Mouse (Mus musculus) layer of hippocampus, adult 6 months (tissue): ENCODE measurements around the gene Klhl5. TPM values are rescaled to one million over a fixed set of nuclear protein-coding genes. Genes with fewer than 3 reads are reported as not detected.

Experiments
- long read RNA-seq, 2 experiments: library from polyadenylated mRNA; unstranded; transcript quantifications; one replicate each; pipeline ENCODE4 v2.0.0; 2019 to 2020
- polyA plus RNA-seq: library from polyadenylated mRNA; unstranded; fragments of <200 nt; fragmentation: Nextera tagmentation; gene quantifications from 2 replicates; pipeline ENCODE4 v1.2.3, GENCODE M21; 2021

Gene Klhl5
- polyA plus RNA-seq, result 15.8 and 16.8 TPM in 2 replicates
- long read RNA-seq, experiment 1, transcript Klhl5-201 (11 exons, 3,610 nt), result major isoform, 15 of 44 reads
- long read RNA-seq, experiment 1, partial matches to known transcripts, result 17 of 44 reads
- long read RNA-seq, experiment 1, other reads (novel, unspliced or antisense), result 10 of 44 reads
- long read RNA-seq, experiment 2, transcript Klhl5-201 (11 exons, 3,610 nt), result major isoform, 142 of 199 reads
- long read RNA-seq, experiment 2, partial matches to known transcripts, result 36 of 199 reads
- long read RNA-seq, experiment 2, other reads (novel, unspliced or antisense), result 17 of 199 reads

GRCm38 (mm10) chr5:65106876-65107772 is at the start of gene Klhl5:
TSS of gene Klhl5 (plus strand) at chr5:65107539.

GRCm38 (mm10) chr5:65091921-65092320 is 15.4 kb upstream of the Klhl5 start, which contains the start of gene Tmem156:
TSS of gene Tmem156 (minus strand) at chr5:65092132.

GRCm38 (mm10) chr5:65199346-65200128 is 92.2 kb downstream of the Klhl5 start, which contains the start of gene Wdr19:
TSS of gene Wdr19 (plus strand) at chr5:65199696.

Other genes starting within 250 kb of the Klhl5 start
- gene Tlr1, start 174.0 kb upstream of the Klhl5 start, polyA plus RNA-seq, result 0.18 and 0.35 TPM in 2 replicates
- 0.21 and 0.26 TPM in 2 replicates for gene Tlr6, start 147.4 kb upstream of the Klhl5 start, polyA plus RNA-seq
- gene Fam114a1, start 137.5 kb upstream of the Klhl5 start, polyA plus RNA-seq, result 6.8 and 8.7 TPM in 2 replicates
- 0.18 and 0.29 TPM in 2 replicates for gene Tmem156, start 15.4 kb upstream of the Klhl5 start, polyA plus RNA-seq
- 7.4 and 7.5 TPM in 2 replicates for gene Wdr19, start 92.2 kb downstream of the Klhl5 start, polyA plus RNA-seq
- gene Rfc1, start 228.1 kb downstream of the Klhl5 start, polyA plus RNA-seq, result 39.3 and 43.1 TPM in 2 replicates
- gene Klb, start 240.8 kb downstream of the Klhl5 start, polyA plus RNA-seq, result 0.06 TPM in 1 of 2 replicates, not detected in the other